Mouse (Mus musculus): Measurements from ENCODE around the gene Zc2hc1b. TPM values are rescaled to one million over a fixed set of nuclear protein-coding genes. Genes with fewer than 3 reads are reported as not detected.

Zc2hc1b gene
- polyA plus RNA-seq, 1 experiment, result not detected

GRCm38 (mm10) chr10:13116706-13117665, 60.8 kb downstream of the Zc2hc1b start:
- TF ChIP-seq CTCF (IDR thresholded peaks at IDR 0.05; ENCODE audit: control insufficient read depth, insufficient read depth, low read length) (no peak), POLR2A (IDR thresholded peaks at IDR 0.05; ENCODE audit: borderline replicate concordance, control insufficient read depth, low read depth, low read length) (no peak)
- no peak overlapping the region for H3K4me3 ChIP-seq (replicated peaks; ENCODE audit: control insufficient read depth, low read depth, low read length)
- 60% methylated on average over 9 of the region's 9 CpGs for WGBS
- H3K27ac ChIP-seq (ENCODE audit: control insufficient read depth, insufficient read depth, low read depth, low read length, poor library complexity), result no peak overlapping the region
- no peaks in the 10 kb centered on the region for H3K4me1 ChIP-seq (ENCODE audit: control insufficient read depth, insufficient read depth, low read length)

GRCm38 (mm10) chr10:13115030-13115429, 62.8 kb downstream of the Zc2hc1b start:
- Histone ChIP-seq H3K27ac (ENCODE audit: control insufficient read depth, insufficient read depth, low read depth, low read length, poor library complexity) (no peak overlapping the region), H3K4me3 (replicated peaks; ENCODE audit: control insufficient read depth, low read depth, low read length) (no peak overlapping the region), H3K4me1 (ENCODE audit: control insufficient read depth, insufficient read depth, low read length) (no peaks in the 10 kb centered on the region)
- 71% methylated on average over 4 of the region's 4 CpGs for WGBS
- TF ChIP-seq CTCF (IDR thresholded peaks at IDR 0.05; ENCODE audit: control insufficient read depth, insufficient read depth, low read length), result no peak
- no peak for TF ChIP-seq POLR2A (IDR thresholded peaks at IDR 0.05; ENCODE audit: borderline replicate concordance, control insufficient read depth, low read depth, low read length)

- 77% methylated on average over 4 of the region's 4 CpGs for WGBS
- TF ChIP-seq POLR2A (IDR thresholded peaks at IDR 0.05; ENCODE audit: borderline replicate concordance, control insufficient read depth, low read depth, low read length), result no peak
- no peak for TF ChIP-seq CTCF (IDR thresholded peaks at IDR 0.05; ENCODE audit: control insufficient read depth, insufficient read depth, low read length)
These were observed 64.2 kb downstream of the Zc2hc1b start for GRCm38 (mm10) chr10:13113641-13114040.

GRCm38 (mm10) chr10:13112849-13113248, 65.0 kb downstream of the Zc2hc1b start:
- 84% methylated on average over 3 of the region's 3 CpGs for WGBS
- no peak for TF ChIP-seq POLR2A (IDR thresholded peaks at IDR 0.05; ENCODE audit: borderline replicate concordance, control insufficient read depth, low read depth, low read length)
- TF ChIP-seq CTCF (IDR thresholded peaks at IDR 0.05; ENCODE audit: control insufficient read depth, insufficient read depth, low read length), result no peak
- H3K4me1 ChIP-seq (ENCODE audit: control insufficient read depth, insufficient read depth, low read length), result no peaks in the 10 kb centered on the region

More at GRCm38 (mm10) chr10:13113641-13114040, 64.2 kb downstream of the Zc2hc1b start:
- H3K27ac ChIP-seq (ENCODE audit: control insufficient read depth, insufficient read depth, low read depth, low read length, poor library complexity), result no peak overlapping the region
- no peak overlapping the region for H3K4me3 ChIP-seq (replicated peaks; ENCODE audit: control insufficient read depth, low read depth, low read length)
- no peaks in the 10 kb centered on the region for H3K4me1 ChIP-seq (ENCODE audit: control insufficient read depth, insufficient read depth, low read length)

GRCm38 (mm10) chr10:13109781-13110180, 68.0 kb downstream of the Zc2hc1b start:
- 82% methylated on average over 1 of the region's 1 CpGs for WGBS
- Histone ChIP-seq H3K4me1 (ENCODE audit: control insufficient read depth, insufficient read depth, low read length) (no peaks in the 10 kb centered on the region), H3K27ac (ENCODE audit: control insufficient read depth, insufficient read depth, low read depth, low read length, poor library complexity) (no peak overlapping the region), H3K4me3 (replicated peaks; ENCODE audit: control insufficient read depth, low read depth, low read length) (no peak overlapping the region)
- TF ChIP-seq CTCF (IDR thresholded peaks at IDR 0.05; ENCODE audit: control insufficient read depth, insufficient read depth, low read length) (no peak), POLR2A (IDR thresholded peaks at IDR 0.05; ENCODE audit: borderline replicate concordance, control insufficient read depth, low read depth, low read length) (no peak)

More at GRCm38 (mm10) chr10:13112849-13113248, 65.0 kb downstream of the Zc2hc1b start:
- no peak overlapping the region for H3K27ac ChIP-seq (ENCODE audit: control insufficient read depth, insufficient read depth, low read depth, low read length, poor library complexity)
- no peak overlapping the region for H3K4me3 ChIP-seq (replicated peaks; ENCODE audit: control insufficient read depth, low read depth, low read length)

- 82% methylated on average over 4 of the region's 4 CpGs for WGBS
- Histone ChIP-seq H3K27ac (ENCODE audit: control insufficient read depth, insufficient read depth, low read depth, low read length, poor library complexity) (no peak overlapping the region), H3K4me3 (replicated peaks; ENCODE audit: control insufficient read depth, low read depth, low read length) (no peak overlapping the region), H3K4me1 (ENCODE audit: control insufficient read depth, insufficient read depth, low read length) (no peaks in the 10 kb centered on the region)
- no peak for TF ChIP-seq CTCF (IDR thresholded peaks at IDR 0.05; ENCODE audit: control insufficient read depth, insufficient read depth, low read length)
- TF ChIP-seq POLR2A (IDR thresholded peaks at IDR 0.05; ENCODE audit: borderline replicate concordance, control insufficient read depth, low read depth, low read length), result no peak
These were observed 69.0 kb downstream of the Zc2hc1b start for GRCm38 (mm10) chr10:13108847-13109246.

- no peak for TF ChIP-seq POLR2A (IDR thresholded peaks at IDR 0.05; ENCODE audit: borderline replicate concordance, control insufficient read depth, low read depth, low read length)
- no peak for TF ChIP-seq CTCF (IDR thresholded peaks at IDR 0.05; ENCODE audit: control insufficient read depth, insufficient read depth, low read length)
- Histone ChIP-seq H3K27ac (ENCODE audit: control insufficient read depth, insufficient read depth, low read depth, low read length, poor library complexity) (no peak overlapping the region), H3K4me3 (replicated peaks; ENCODE audit: control insufficient read depth, low read depth, low read length) (no peak overlapping the region), H3K4me1 (ENCODE audit: control insufficient read depth, insufficient read depth, low read length) (no peaks in the 10 kb centered on the region)
- WGBS, result 88% methylated on average over 7 of the region's 7 CpGs
These were observed 69.7 kb downstream of the Zc2hc1b start for GRCm38 (mm10) chr10:13108021-13108548.

- Histone ChIP-seq H3K4me3 (replicated peaks; ENCODE audit: control insufficient read depth, low read depth, low read length) (no peak overlapping the region), H3K4me1 (ENCODE audit: control insufficient read depth, insufficient read depth, low read length) (no peaks in the 10 kb centered on the region), H3K27ac (ENCODE audit: control insufficient read depth, insufficient read depth, low read depth, low read length, poor library complexity) (no peak overlapping the region)
- TF ChIP-seq CTCF (IDR thresholded peaks at IDR 0.05; ENCODE audit: control insufficient read depth, insufficient read depth, low read length) (no peak), POLR2A (IDR thresholded peaks at IDR 0.05; ENCODE audit: borderline replicate concordance, control insufficient read depth, low read depth, low read length) (no peak)
- 78% methylated on average over 9 of the region's 9 CpGs for WGBS
These were observed 70.8 kb downstream of the Zc2hc1b start for GRCm38 (mm10) chr10:13106909-13107624.
